Mouse (Mus musculus) telencephalon, adult 2 months (tissue): ENCODE measurements around the gene Tsr2.

Experiments
- DNase-seq: peaks from one replicate; pipeline ENCODE4 v3.0.0-alpha.2; 2011; ENCODE audit warnings: low read depth, low spot score

Tsr2 gene

GRCm38 (mm10) chrX:151096171-151097058 is at the start of gene Tsr2:
Gene Tsr2, minus strand, starts transcription at chrX:151096543.
- peak; percentile 75 for DNase-seq

- DNase-seq: no peak
Measured at GRCm38 (mm10) chrX:151132785-151133184, 36.4 kb upstream of the Tsr2 start.

- no peak for DNase-seq
Measured at GRCm38 (mm10) chrX:151130493-151130892, 34.1 kb upstream of the Tsr2 start.

- DNase-seq: no peak
Measured at GRCm38 (mm10) chrX:151123933-151124332, 27.6 kb upstream of the Tsr2 start.

- DNase-seq: no peak
Measured at GRCm38 (mm10) chrX:151117432-151117831, 21.1 kb upstream of the Tsr2 start.

- no peak for DNase-seq
Measured at GRCm38 (mm10) chrX:151116795-151117194, 20.5 kb upstream of the Tsr2 start.

GRCm38 (mm10) chrX:151107301-151108067 is 11.1 kb upstream of the Tsr2 start:
- DNase-seq: no peak

- peak; percentile 62 for DNase-seq
Measured at GRCm38 (mm10) chrX:151087418-151087817, 8.9 kb downstream of the Tsr2 start.

GRCm38 (mm10) chrX:151085599-151085998 is 10.7 kb downstream of the Tsr2 start:
- DNase-seq: no peak

GRCm38 (mm10) chrX:151076941-151077485 is 19.3 kb downstream of the Tsr2 start:
- DNase-seq: no peak

- DNase-seq: no peak
Measured at GRCm38 (mm10) chrX:151076007-151076406, 20.3 kb downstream of the Tsr2 start.

GRCm38 (mm10) chrX:151067876-151068275 is 28.5 kb downstream of the Tsr2 start:
- peak; percentile 28 for DNase-seq

- DNase-seq: no peak
Measured at GRCm38 (mm10) chrX:151066071-151066666, 30.2 kb downstream of the Tsr2 start.

GRCm38 (mm10) chrX:151061615-151062299 is 34.6 kb downstream of the Tsr2 start:
- DNase-seq: no peak

GRCm38 (mm10) chrX:151059346-151059745 is 37.0 kb downstream of the Tsr2 start:
- DNase-seq: no peak

GRCm38 (mm10) chrX:151055559-151055958 is 40.8 kb downstream of the Tsr2 start:
- DNase-seq: no peak

- no peak for DNase-seq
Measured at GRCm38 (mm10) chrX:151054489-151054888, 41.9 kb downstream of the Tsr2 start.

GRCm38 (mm10) chrX:151050337-151050736 is 46.0 kb downstream of the Tsr2 start:
- peak; percentile 62 for DNase-seq

- no peak for DNase-seq
Measured at GRCm38 (mm10) chrX:151049661-151050215, 46.6 kb downstream of the Tsr2 start.

- no peak for DNase-seq
Measured at GRCm38 (mm10) chrX:151047431-151048058, 48.8 kb downstream of the Tsr2 start.
